Mouse (Mus musculus) MEL (cell line): ENCODE results near the gene Pphln1. TPM values are rescaled to one million over a fixed set of nuclear protein-coding genes. Genes with fewer than 3 reads are reported as not detected.

Source experiments
- DNase-seq: peaks from one replicate; pipeline ENCODE4 v3.0.0; 2011; ENCODE audit warnings: low read depth, low spot score
- H3K27ac ChIP-seq: 2 replicates; pipeline ENCODE4 v1.5.1; 2012; ENCODE audit warnings: low read depth, mild to moderate bottlenecking, control low read depth, low read length, moderate library complexity; ENCODE audit not compliant: control insufficient read depth
- H3K27me3 ChIP-seq, 2 experiments: fragments of 150-350 bp in 1 of 2; sonication (generic) in 1 of 2; 2 replicates each; pipeline ENCODE4 v1.6.1; 2012; ENCODE audit warnings: low read length in 2 of 2, mild to moderate bottlenecking in 2 of 2, improper control_type of control experiment in 1 of 2, moderate library complexity in 1 of 2; ENCODE audit not compliant: insufficient read depth in 2 of 2, control insufficient read depth in 1 of 2
- H3K36me3 ChIP-seq, 2 experiments: 2 replicates each; pipeline ENCODE4 v1.6.1; 2012 to 2014; ENCODE audit warnings: low read length in 2 of 2, improper control_type of control experiment in 1 of 2, inconsistent platforms in 1 of 2, mild to moderate bottlenecking in 1 of 2; ENCODE audit not compliant: insufficient read depth in 2 of 2, control insufficient read depth in 1 of 2
- H3K4me1 ChIP-seq, 2 experiments: fragments of 150-350 bp in 1 of 2; sonication (generic) in 1 of 2; 2 replicates each; pipeline ENCODE4 v1.6.1; 2012; ENCODE audit warnings: low read length in 2 of 2, improper control_type of control experiment in 1 of 2, mild to moderate bottlenecking in 1 of 2; ENCODE audit not compliant: insufficient read depth in 2 of 2, control insufficient read depth in 1 of 2
- H3K4me3 ChIP-seq, 2 experiments: fragments of 150-350 bp in 1 of 2; sonication (generic) in 1 of 2; 2 replicates each; pipeline ENCODE4 v1.5.1; 2012; ENCODE audit warnings: low read depth in 2 of 2, low read length in 2 of 2, mild to moderate bottlenecking in 2 of 2, moderate library complexity in 2 of 2, control low read depth in 1 of 2, improper control_type of control experiment in 1 of 2; ENCODE audit not compliant: control insufficient read depth in 1 of 2, insufficient read depth in 1 of 2
- H3K79me2 ChIP-seq: 2 replicates; pipeline ENCODE4 v1.6.1; 2012; ENCODE audit warnings: mild to moderate bottlenecking, low read length, moderate library complexity; ENCODE audit not compliant: control insufficient read depth, poor library complexity, insufficient read depth
- H3K9ac ChIP-seq: 2 replicates; pipeline ENCODE4 v1.6.1; 2012; ENCODE audit warnings: low read depth, mild to moderate bottlenecking, control low read depth, low read length, moderate library complexity; ENCODE audit not compliant: control insufficient read depth, poor library complexity, severe bottlenecking
- H3K9me3 ChIP-seq: fragments of 150-350 bp; sonication (generic); replicated peaks from 2 replicates; pipeline ENCODE4 v1.6.1; 2012; ENCODE audit warnings: mild to moderate bottlenecking, low read length, improper control_type of control experiment, moderate library complexity; ENCODE audit not compliant: insufficient read depth
- CHD1 ChIP-seq: IDR thresholded peaks from 2 replicates; pipeline ENCODE4 v1.6.1; 2012; ENCODE audit warnings: low read depth, mild to moderate bottlenecking, inconsistent platforms, low read length, improper control_type of control experiment
- E2F4 ChIP-seq: IDR thresholded peaks from 2 replicates; pipeline ENCODE4 v1.6.1; 2011; ENCODE audit warnings: low read depth, low read length, improper control_type of control experiment, borderline replicate concordance
- ETS1 ChIP-seq: IDR thresholded peaks from 2 replicates; pipeline ENCODE4 v1.6.1; 2012; ENCODE audit warnings: low read depth, mild to moderate bottlenecking, inconsistent platforms, low read length, improper control_type of control experiment, moderate library complexity
- GATA1 ChIP-seq: IDR thresholded peaks from 2 replicates; pipeline ENCODE4 v1.6.1; 2011; ENCODE audit warnings: low read depth, low read length, improper control_type of control experiment
- HCFC1 ChIP-seq: IDR thresholded peaks from 2 replicates; pipeline ENCODE4 v1.6.1; 2012; ENCODE audit warnings: low read depth, mild to moderate bottlenecking, inconsistent platforms, low read length, improper control_type of control experiment, moderate library complexity
- KAT2A ChIP-seq: conservative IDR thresholded peaks from 2 replicates; pipeline ENCODE4 v1.6.1; 2012; ENCODE audit warnings: low read depth, low read length, improper control_type of control experiment, inconsistent platforms
- MAZ ChIP-seq: IDR thresholded peaks from 2 replicates; pipeline ENCODE4 v1.6.1; 2012; ENCODE audit warnings: low read depth, mild to moderate bottlenecking, inconsistent platforms, low read length, improper control_type of control experiment
- MXI1 ChIP-seq: IDR thresholded peaks from 2 replicates; pipeline ENCODE4 v1.6.1; 2011; ENCODE audit warnings: mild to moderate bottlenecking, low read depth, low read length, improper control_type of control experiment
- MYC ChIP-seq: IDR thresholded peaks from 2 replicates; pipeline ENCODE4 v1.6.1; 2011; ENCODE audit warnings: low read depth, mild to moderate bottlenecking, low read length, improper control_type of control experiment, moderate library complexity
- NELFE ChIP-seq: IDR thresholded peaks from 2 replicates; pipeline ENCODE4 v1.6.1; 2011; ENCODE audit warnings: low read depth, low read length, improper control_type of control experiment
- POLR2A ChIP-seq, 2 experiments: IDR thresholded peaks; 2 replicates each; pipeline ENCODE4 v1.6.1; 2011 to 2012; ENCODE audit warnings: low read length in 2 of 2, mild to moderate bottlenecking in 2 of 2, control low read depth in 1 of 2, improper control_type of control experiment in 1 of 2, low read depth in 1 of 2, moderate library complexity in 1 of 2; ENCODE audit not compliant: control insufficient read depth in 1 of 2, insufficient read depth in 1 of 2, poor library complexity in 1 of 2
- POLR2AphosphoS2 ChIP-seq: IDR thresholded peaks from 2 replicates; pipeline ENCODE4 v1.6.1; 2011; ENCODE audit warnings: low read length, improper control_type of control experiment
- SIN3A ChIP-seq: IDR thresholded peaks from 2 replicates; pipeline ENCODE4 v1.6.1; 2012; ENCODE audit warnings: low read length, improper control_type of control experiment, inconsistent platforms
- UBTF ChIP-seq: IDR thresholded peaks from 2 replicates; pipeline ENCODE4 v1.6.1; 2012; ENCODE audit warnings: low read depth, mild to moderate bottlenecking, inconsistent platforms, low read length, improper control_type of control experiment, moderate library complexity, borderline replicate concordance; ENCODE audit not compliant: insufficient read depth
- USF1 ChIP-seq: IDR thresholded peaks from 2 replicates; pipeline ENCODE4 v1.6.1; 2014; ENCODE audit warnings: low read depth, mild to moderate bottlenecking, inconsistent platforms, low read length, improper control_type of control experiment, moderate library complexity
- ZC3H11A ChIP-seq: IDR thresholded peaks from 2 replicates; pipeline ENCODE4 v1.6.1; 2012; ENCODE audit warnings: low read depth, mild to moderate bottlenecking, inconsistent platforms, low read length, improper control_type of control experiment
- ZNF384 ChIP-seq: IDR thresholded peaks from 2 replicates; pipeline ENCODE4 v1.6.1; 2012; ENCODE audit warnings: low read depth, mild to moderate bottlenecking, inconsistent platforms, low read length, improper control_type of control experiment
- polyA plus RNA-seq, 2 experiments: library from polyadenylated mRNA; stranded (reverse) in 1 of 2; unstranded in 1 of 2; fragments of >175 nt in 1 of 2; fragments of >200 nt in 1 of 2; gene quantifications; 2 replicates each; pipeline versions ENCODE4 v1.2.1 to v1.2.4; 2012; ENCODE audit warnings: low replicate concordance in 2 of 2, low read depth in 1 of 2; ENCODE audit not compliant: insufficient read length in 2 of 2, insufficient read depth in 1 of 2, missing spikeins in 1 of 2
- total RNA-seq: library from RNA; depleted of rRNA; stranded (reverse); fragments of 300-350 nt; gene quantifications from 2 replicates; pipeline ENCODE4 v1.2.3, GENCODE M21; 2012

Pphln1 gene
- total and polyA plus RNA-seq, 3 experiments = 43.4 to 63.0 (median 50.1) TPM

GRCm38 (mm10) chr15:93404849-93405248 lies 6.7 kb downstream of the Pphln1 start:
- Histone ChIP-seq H3K36me3 (peaks cover 9 to 49% of the 10 kb centered on the region in 2 experiments), H3K27ac (no peak overlapping the region), H3K9me3 (no peaks in the 10 kb centered on the region), H3K27me3 (no peaks in the 10 kb centered on the region), H3K4me3 (no peak overlapping the region), H3K4me1 (peaks cover 14 to 17% of the 10 kb centered on the region in 2 experiments), H3K9ac (no peak overlapping the region), H3K79me2 (peaks cover 78% of the 10 kb centered on the region)
- TF ChIP-seq MXI1 = no peak
- TF ChIP-seq KAT2A = no peak
- no peak for TF ChIP-seq ETS1
- TF ChIP-seq E2F4 = no peak
- no peak for TF ChIP-seq SIN3A
- no peak for TF ChIP-seq NELFE
- TF ChIP-seq ZC3H11A = no peak
- no peak for TF ChIP-seq POLR2AphosphoS2
- DNase-seq = no peak

- no peak for TF ChIP-seq ZNF384
- TF ChIP-seq HCFC1 = no peak
- TF ChIP-seq MAZ = no peak
- no peak for TF ChIP-seq SIN3A
- TF ChIP-seq E2F4 = no peak
- TF ChIP-seq CHD1 = no peak
- Histone ChIP-seq H3K9ac (no peak overlapping the region), H3K4me3 (no peak overlapping the region), H3K9me3 (no peaks in the 10 kb centered on the region), H3K36me3 (peaks cover 11 to 44% of the 10 kb centered on the region in 2 experiments), H3K27me3 (no peaks in the 10 kb centered on the region), H3K27ac (no peak overlapping the region), H3K79me2 (peaks cover 76% of the 10 kb centered on the region), H3K4me1 (peaks cover 11 to 15% of the 10 kb centered on the region in 2 experiments)
- no peak for DNase-seq
These were observed 7.4 kb downstream of the Pphln1 start for GRCm38 (mm10) chr15:93405446-93405986.

- H3K9ac ChIP-seq = no peak overlapping the region
- H3K79me2 ChIP-seq = peaks cover 70% of the 10 kb centered on the region
- no peak for DNase-seq
- H3K4me3 ChIP-seq = no peak overlapping the region
- no peaks in the 10 kb centered on the region for H3K9me3 ChIP-seq
- H3K36me3 ChIP-seq = peaks cover 11 to 34% of the 10 kb centered on the region in 2 experiments
- TF ChIP-seq UBTF = no peak
- TF ChIP-seq MYC = no peak
- TF ChIP-seq POLR2AphosphoS2 = no peak
- TF ChIP-seq POLR2A (IDR thresholded peaks at IDR 0.05; ENCODE audit: control insufficient read depth in 1 of 2, insufficient read depth in 1 of 2, low read depth in 1 of 2, low read length in 2 of 2, poor library complexity in 1 of 2) = no peak
- TF ChIP-seq NELFE = no peak
- no peak for TF ChIP-seq USF1
- no peak for TF ChIP-seq GATA1
- no peaks in the 10 kb centered on the region for H3K27me3 ChIP-seq
- peaks cover 4 to 10% of the 10 kb centered on the region in 2 experiments for H3K4me1 ChIP-seq
- H3K27ac ChIP-seq = no peak overlapping the region
These were observed 8.3 kb downstream of the Pphln1 start for GRCm38 (mm10) chr15:93406492-93406891.
